Mouse (Mus musculus) small intestine, adult 2 months (tissue): ENCODE measurements around the gene Ston1. TPM values are rescaled to one million over a fixed set of nuclear protein-coding genes. Genes with fewer than 3 reads are reported as not detected.
A peak's percentile ranks its signal among the peaks of the same experiment; 100 is the strongest.

Experiments
- H3K27ac ChIP-seq: fragments of 200-500 bp; 2 replicates; pipeline ENCODE4 v1.5.1; 2012; ENCODE audit warnings: low read depth, low read length, control low read depth, inconsistent platforms; ENCODE audit not compliant: insufficient read depth
- H3K27me3 ChIP-seq: fragments of 200-500 bp; 2 replicates; pipeline ENCODE4 v1.6.1; 2012; ENCODE audit warnings: mild to moderate bottlenecking, moderate library complexity, low read length, inconsistent platforms; ENCODE audit not compliant: control insufficient read depth, insufficient read depth
- H3K36me3 ChIP-seq: fragments of 200-500 bp; 2 replicates; pipeline ENCODE4 v1.6.1; 2012; ENCODE audit warnings: mild to moderate bottlenecking, low read length, control low read depth, inconsistent platforms; ENCODE audit not compliant: control insufficient read depth, insufficient read depth
- H3K4me1 ChIP-seq: fragments of 200-500 bp; 2 replicates; pipeline ENCODE4 v1.6.1; 2012; ENCODE audit warnings: low read length, inconsistent platforms, mixed read lengths; ENCODE audit not compliant: control insufficient read depth, insufficient read depth, insufficient read length
- H3K4me3 ChIP-seq: fragments of 200-500 bp; 2 replicates; pipeline ENCODE4 v1.5.1; 2012; ENCODE audit warnings: low read depth, mild to moderate bottlenecking, control low read depth, inconsistent platforms, low read length, moderate library complexity
- CTCF ChIP-seq: fragments of 200-500 bp; IDR thresholded peaks from 2 replicates; pipeline ENCODE4 v1.5.1; 2012; ENCODE audit warnings: low read depth, mild to moderate bottlenecking, control low read depth, inconsistent platforms, low read length, moderate library complexity, mixed read lengths; ENCODE audit not compliant: insufficient replicate concordance, insufficient read length; ENCODE audit errors: extremely low read depth
- POLR2A ChIP-seq: fragments of 200-500 bp; IDR thresholded peaks from 2 replicates; pipeline ENCODE4 v1.6.1; 2012; ENCODE audit warnings: low read depth, mild to moderate bottlenecking, control low read depth, inconsistent platforms, low read length, moderate library complexity
- WGBS: fragments of 180-500 bp; shearing (Covaris S2); methylation state at CpG from one replicate; pipeline ENCODE4 v1.1.7; 2018; 5-methylcytosine and 5-hydroxymethylcytosine counted together
- polyA plus RNA-seq: library from polyadenylated mRNA; depleted of rRNA; stranded (reverse); fragments of >200 nt; gene quantifications from 2 replicates; pipeline ENCODE4 v1.2.3, GENCODE M21; 2012; rRNA removed

The Ston1 gene
- polyA plus RNA-seq: 2.3 and 5.4 TPM in 2 replicates

- no peak for TF ChIP-seq CTCF
- no peak for TF ChIP-seq POLR2A
- WGBS: 1% methylated on average over 41 of the region's 41 CpGs
- Histone ChIP-seq H3K27ac (peak within 1 kb of the TSS; percentile 59), H3K4me3 (peak within 1 kb of the TSS; percentile 59), H3K27me3 (no peaks in the 10 kb centered on the region), H3K36me3 (no peaks in the 10 kb centered on the region), H3K4me1 (peaks cover 4% of the 10 kb centered on the region; the same call in 1 of the 2 replicates)
These were observed at the start of gene Ston1 for GRCm38 (mm10) chr17:88597222-88598055. TSS of gene Ston1 (plus strand) at chr17:88597684.

- TF ChIP-seq CTCF: no peak
- TF ChIP-seq POLR2A: no peak
- peaks cover 34% of the 10 kb centered on the region for H3K36me3 ChIP-seq
- H3K4me1 ChIP-seq: 0 out of 2 replicates have a peak, but pooled peaks cover 2% of the 10 kb centered on the region
These were observed 47.9 kb upstream of the Ston1 start for GRCm38 (mm10) chr17:88549411-88550191.

GRCm38 (mm10) chr17:88550351-88550750, 47.1 kb upstream of the Ston1 start:
- 79% methylated on average over 5 of the region's 5 CpGs for WGBS
- H3K27me3 ChIP-seq: no peaks in the 10 kb centered on the region
- H3K27ac ChIP-seq: no peak overlapping the region
- no peak for TF ChIP-seq CTCF
- no peak for TF ChIP-seq POLR2A
- H3K4me3 ChIP-seq: no peak overlapping the region
- H3K36me3 ChIP-seq: peaks cover 33% of the 10 kb centered on the region
- 0 out of 2 replicates have a peak, but pooled peaks cover 2% of the 10 kb centered on the region for H3K4me1 ChIP-seq

More at GRCm38 (mm10) chr17:88549411-88550191, 47.9 kb upstream of the Ston1 start:
- H3K27me3 ChIP-seq: no peaks in the 10 kb centered on the region
- no peak overlapping the region for H3K4me3 ChIP-seq
- 89% methylated on average over 24 of the region's 24 CpGs for WGBS
- H3K27ac ChIP-seq: no peak overlapping the region

GRCm38 (mm10) chr17:88550981-88551940, 46.2 kb upstream of the Ston1 start:
- H3K4me3 ChIP-seq: no peak overlapping the region
- H3K36me3 ChIP-seq: peaks cover 29% of the 10 kb centered on the region
- no peak for TF ChIP-seq CTCF
- no peak for TF ChIP-seq POLR2A
- H3K4me1 ChIP-seq: 0 out of 2 replicates have a peak, but pooled peaks cover 2% of the 10 kb centered on the region
- no peaks in the 10 kb centered on the region for H3K27me3 ChIP-seq
- 66% methylated on average over 10 of the region's 10 CpGs for WGBS
- H3K27ac ChIP-seq: peak overlapping the region; percentile 54; the same call in 1 of the 2 replicates

- Histone ChIP-seq H3K4me1 (0 out of 2 replicates have a peak, but pooled peaks cover 2% of the 10 kb centered on the region), H3K27ac (no peak overlapping the region), H3K4me3 (no peak overlapping the region), H3K36me3 (peaks cover 32% of the 10 kb centered on the region), H3K27me3 (no peaks in the 10 kb centered on the region)
- TF ChIP-seq CTCF (no peak), POLR2A (no peak)
- WGBS: 54% methylated on average over 6 of the region's 6 CpGs
These were observed 44.9 kb upstream of the Ston1 start for GRCm38 (mm10) chr17:88552556-88552955.

- Histone ChIP-seq H3K4me1 (0 out of 2 replicates have a peak, but pooled peaks cover 2% of the 10 kb centered on the region), H3K36me3 (peaks cover 30% of the 10 kb centered on the region), H3K4me3 (no peak overlapping the region), H3K27ac (no peak overlapping the region; the same call in 1 of the 2 replicates), H3K27me3 (no peaks in the 10 kb centered on the region)
- WGBS: 49% methylated on average over 8 of the region's 8 CpGs
- no peak for TF ChIP-seq CTCF
- TF ChIP-seq POLR2A: no peak
These were observed 44.5 kb upstream of the Ston1 start for GRCm38 (mm10) chr17:88553001-88553449.
